Mouse (Mus musculus): ENCODE data around the gene Scarb2. TPM values are rescaled to one million over a fixed set of nuclear protein-coding genes. Genes with fewer than 3 reads are reported as not detected.

Gene Scarb2
- total and polyA plus RNA-seq, 3 experiments = 38.5 to 85.9 (median 76.7) TPM

DNA sequence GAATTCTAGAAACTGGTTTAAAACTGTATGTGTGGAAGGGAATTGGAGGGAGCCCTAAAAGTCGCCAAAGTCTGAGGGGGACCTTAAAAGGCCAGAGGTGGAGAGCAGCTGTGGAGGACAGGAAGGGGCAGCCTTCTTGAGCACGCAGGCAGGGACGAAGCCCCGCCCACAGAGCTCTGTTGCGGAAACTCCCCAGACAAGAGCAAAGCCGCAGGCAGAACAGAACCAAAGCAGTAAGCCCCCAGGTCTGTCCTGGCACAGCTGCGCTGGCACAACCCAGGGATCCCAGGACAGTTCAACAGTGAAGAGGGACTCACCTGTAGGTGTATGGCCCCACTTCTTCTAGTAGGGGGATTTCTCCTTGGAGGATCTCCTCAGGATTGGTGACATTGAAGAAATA is 21.8 kb downstream of the Scarb2 start:
- TF ChIP-seq CTCF (IDR thresholded peaks at IDR 0.05) (no peak), EP300 (IDR thresholded peaks at IDR 0.05; ENCODE audit: insufficient read depth, low read depth, low read length) (no peak), POLR2A (IDR thresholded peaks at IDR 0.05; ENCODE audit: insufficient read depth, low read depth, low read length) (no peak)
- DNase-seq = no peak

DNA sequence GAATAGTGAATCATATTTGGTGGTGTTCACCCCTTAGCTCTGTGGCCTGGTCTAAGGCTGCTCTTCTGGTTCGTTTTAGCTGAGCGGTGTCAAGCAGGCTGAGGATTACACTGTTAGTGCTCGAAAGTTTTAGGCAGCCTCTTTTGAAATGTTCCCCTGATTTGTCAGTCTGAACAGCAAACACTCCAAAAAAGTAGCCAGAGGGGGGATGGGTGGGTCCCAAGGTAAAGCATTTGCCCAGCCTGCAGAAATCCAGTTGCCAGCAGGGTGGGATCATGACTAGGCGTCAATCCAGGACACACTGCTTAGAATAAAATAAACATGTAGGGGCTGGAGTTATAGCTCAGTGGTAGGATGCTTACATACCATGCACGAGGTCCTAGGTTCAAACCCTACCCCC is 33.8 kb downstream of the Scarb2 start:
- peaks cover 5% of the 10 kb centered on the region for H3K4me1 ChIP-seq (ENCODE audit: control insufficient read depth, insufficient read depth, low read length)
- no peak overlapping the region for H3K27ac ChIP-seq
- H3K9ac ChIP-seq (ENCODE audit: low read depth, low read length) = no peak overlapping the region
- no peak for DNase-seq
- peaks cover 2% of the 10 kb centered on the region; the same call in 1 of the 2 replicates for H3K79me2 ChIP-seq (replicated peaks; ENCODE audit: control insufficient read depth, insufficient read depth, low read length)
- WGBS = 86% methylated on average over 5 of the region's 5 CpGs
- H3K27me3 ChIP-seq (ENCODE audit: control insufficient read depth, insufficient read depth, low read length) = no peaks in the 10 kb centered on the region
- TF ChIP-seq CTCF (IDR thresholded peaks at IDR 0.05) (no peak), EP300 (IDR thresholded peaks at IDR 0.05; ENCODE audit: insufficient read depth, low read depth, low read length) (no peak), POLR2A (IDR thresholded peaks at IDR 0.05; ENCODE audit: insufficient read depth, low read depth, low read length) (no peak)
- 0 out of 2 replicates have a peak, but pooled peaks cover 2% of the 10 kb centered on the region for H3K36me3 ChIP-seq (ENCODE audit: control insufficient read depth, insufficient read depth, low read length)
- intact Hi-C loops (cut with DNase I) = no loop called here
- H3K4me3 ChIP-seq = no peak overlapping the region

More for the DNA sequence above, 21.8 kb downstream of the Scarb2 start:
- H3K9ac ChIP-seq (ENCODE audit: low read depth, low read length) = no peak overlapping the region
- H3K79me2 ChIP-seq (replicated peaks; ENCODE audit: control insufficient read depth, insufficient read depth, low read length) = peaks cover 6% of the 10 kb centered on the region
- no peak overlapping the region for H3K27ac ChIP-seq
- intact Hi-C loops (cut with DNase I) = loop anchor here (2.0 kb wide), 1 partner anchor 16 kb away; no protein-coding TSS in a partner anchor
- 58% methylated on average over 7 of the region's 7 CpGs for WGBS
- peaks cover 8% of the 10 kb centered on the region for H3K4me1 ChIP-seq (ENCODE audit: control insufficient read depth, insufficient read depth, low read length)
- peaks cover 7% of the 10 kb centered on the region for H3K36me3 ChIP-seq (ENCODE audit: control insufficient read depth, insufficient read depth, low read length)
- no peak overlapping the region for H3K4me3 ChIP-seq
- no peaks in the 10 kb centered on the region for H3K27me3 ChIP-seq (ENCODE audit: control insufficient read depth, insufficient read depth, low read length)

DNA sequence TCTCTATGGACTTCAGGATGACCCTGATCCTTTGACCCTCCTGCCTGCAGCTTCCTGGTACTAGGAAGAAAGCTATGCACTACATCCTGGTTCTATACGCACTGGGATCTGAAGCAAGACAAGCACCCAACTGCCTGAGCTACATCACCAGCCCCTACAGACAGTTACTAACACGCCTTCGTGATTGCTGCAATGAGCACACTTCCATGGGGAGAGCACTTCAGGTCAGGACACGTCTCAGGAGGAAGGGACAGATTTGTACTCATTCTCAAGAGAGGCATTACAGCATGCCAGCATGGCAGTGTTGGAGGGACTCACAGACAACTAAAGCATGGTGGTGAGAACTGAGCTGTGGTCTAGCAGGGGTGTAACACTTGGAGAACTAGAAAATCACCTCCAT is 35.1 kb downstream of the Scarb2 start:
- no peak overlapping the region for H3K27ac ChIP-seq
- TF ChIP-seq POLR2A (IDR thresholded peaks at IDR 0.05; ENCODE audit: insufficient read depth, low read depth, low read length) (no peak), EP300 (IDR thresholded peaks at IDR 0.05; ENCODE audit: insufficient read depth, low read depth, low read length) (no peak)
- H3K79me2 ChIP-seq (replicated peaks; ENCODE audit: control insufficient read depth, insufficient read depth, low read length) = peaks cover 2% of the 10 kb centered on the region; the same call in 1 of the 2 replicates
- H3K9ac ChIP-seq (ENCODE audit: low read depth, low read length) = no peak overlapping the region
- 0 out of 2 replicates have a peak, but pooled peaks cover 2% of the 10 kb centered on the region for H3K36me3 ChIP-seq (ENCODE audit: control insufficient read depth, insufficient read depth, low read length)
- H3K4me3 ChIP-seq = no peak overlapping the region
- no peak for DNase-seq
- H3K27me3 ChIP-seq (ENCODE audit: control insufficient read depth, insufficient read depth, low read length) = no peaks in the 10 kb centered on the region
- intact Hi-C loops (cut with DNase I) = no loop called here
- 83% methylated on average over 4 of the region's 4 CpGs for WGBS
- peaks cover 10% of the 10 kb centered on the region for H3K4me1 ChIP-seq (ENCODE audit: control insufficient read depth, insufficient read depth, low read length)

DNA sequence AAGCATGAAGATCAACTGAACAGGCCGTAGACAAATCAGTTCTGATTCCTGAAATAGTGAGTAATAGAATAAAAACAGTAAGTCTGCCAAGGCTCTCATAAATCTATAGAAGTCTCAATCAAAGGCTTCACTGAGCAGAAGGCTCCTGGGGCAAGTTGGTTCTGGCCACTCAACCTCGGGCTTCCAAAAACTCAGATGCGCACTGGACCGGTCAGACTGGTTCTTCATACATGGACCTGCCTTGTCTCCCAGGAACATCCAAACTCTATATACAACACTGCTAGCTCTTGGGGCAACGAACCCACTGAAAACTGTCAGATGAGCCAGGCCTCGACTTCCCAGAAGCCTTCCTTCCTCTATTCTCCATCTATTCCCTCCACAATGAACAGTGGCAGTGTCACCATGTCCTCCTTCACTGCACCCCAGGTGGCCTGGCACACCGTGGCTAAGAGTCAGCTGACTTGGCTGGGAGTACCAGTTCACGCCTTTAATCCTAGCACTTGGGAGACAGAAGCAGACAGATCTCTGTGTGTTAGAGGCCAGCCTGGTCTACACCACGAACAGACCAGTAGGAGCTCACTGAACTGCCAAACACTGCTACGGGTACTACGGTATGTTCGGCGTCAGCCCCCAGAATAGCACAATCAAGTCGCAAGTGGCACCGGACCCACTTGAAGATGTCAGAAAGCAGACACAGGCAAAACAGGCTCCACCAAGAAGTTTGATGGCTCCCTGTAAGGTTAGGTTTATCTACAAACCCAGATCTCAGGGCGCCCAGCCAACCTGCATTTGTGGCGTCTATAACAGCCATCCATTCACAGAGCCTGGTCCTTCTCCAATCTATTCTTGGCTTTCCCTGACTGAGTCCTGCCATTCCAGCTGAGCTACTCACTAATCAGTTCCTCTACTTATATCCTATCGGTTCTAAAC is 37.2 kb downstream of the Scarb2 start:
- Histone ChIP-seq H3K27ac (no peak overlapping the region), H3K36me3 (ENCODE audit: control insufficient read depth, insufficient read depth, low read length) (peaks cover 6% of the 10 kb centered on the region), H3K9ac (ENCODE audit: low read depth, low read length) (no peak overlapping the region), H3K79me2 (replicated peaks; ENCODE audit: control insufficient read depth, insufficient read depth, low read length) (peaks cover 3% of the 10 kb centered on the region; the same call in 1 of the 2 replicates), H3K4me1 (ENCODE audit: control insufficient read depth, insufficient read depth, low read length) (peaks cover 13% of the 10 kb centered on the region), H3K4me3 (no peak overlapping the region), H3K27me3 (ENCODE audit: control insufficient read depth, insufficient read depth, low read length) (no peaks in the 10 kb centered on the region)
- 71% methylated on average over 18 of the region's 18 CpGs for WGBS
- intact Hi-C loops (cut with DNase I) = loop anchor here (2.0 kb wide), 1 partner anchor 15 kb away; no protein-coding TSS in a partner anchor
- DNase-seq = no peak
- TF ChIP-seq EP300 (IDR thresholded peaks at IDR 0.05; ENCODE audit: insufficient read depth, low read depth, low read length) = no peak
- no peak for TF ChIP-seq POLR2A (IDR thresholded peaks at IDR 0.05; ENCODE audit: insufficient read depth, low read depth, low read length)
- no peak for TF ChIP-seq CTCF (IDR thresholded peaks at IDR 0.05)

DNA sequence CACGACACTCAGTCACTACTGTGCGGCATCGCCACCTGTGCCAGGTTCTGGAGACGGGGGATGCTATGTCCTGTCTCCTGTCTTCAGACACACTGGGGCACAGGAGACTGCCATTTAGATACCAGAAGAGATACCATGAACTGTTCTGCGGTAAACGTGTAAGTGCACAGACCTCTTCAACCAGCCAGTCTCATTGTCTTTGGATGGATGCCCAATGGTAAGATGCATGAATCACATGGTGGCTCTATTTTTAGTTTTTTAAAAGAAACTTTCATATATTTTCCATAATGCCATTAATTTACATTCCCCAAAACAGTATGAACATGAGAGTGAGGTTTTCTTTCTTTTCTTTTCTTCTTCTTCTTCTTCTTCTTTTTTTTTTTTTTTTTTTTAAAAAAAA is 38.4 kb downstream of the Scarb2 start:
- no peak overlapping the region for H3K4me3 ChIP-seq
- intact Hi-C loops (cut with DNase I) = loop anchor here (2.0 kb wide), 1 partner anchor 17 kb away; no protein-coding TSS in a partner anchor
- peaks cover 3% of the 10 kb centered on the region; the same call in 1 of the 2 replicates for H3K79me2 ChIP-seq (replicated peaks; ENCODE audit: control insufficient read depth, insufficient read depth, low read length)
- no peak overlapping the region for H3K27ac ChIP-seq
- peaks cover 6% of the 10 kb centered on the region for H3K36me3 ChIP-seq (ENCODE audit: control insufficient read depth, insufficient read depth, low read length)
- TF ChIP-seq POLR2A (IDR thresholded peaks at IDR 0.05; ENCODE audit: insufficient read depth, low read depth, low read length) (no peak), CTCF (IDR thresholded peaks at IDR 0.05) (no peak), EP300 (IDR thresholded peaks at IDR 0.05; ENCODE audit: insufficient read depth, low read depth, low read length) (no peak)
- H3K9ac ChIP-seq (ENCODE audit: low read depth, low read length) = no peak overlapping the region
- WGBS = 66% methylated on average over 6 of the region's 6 CpGs
- peaks cover 13% of the 10 kb centered on the region for H3K4me1 ChIP-seq (ENCODE audit: control insufficient read depth, insufficient read depth, low read length)
- H3K27me3 ChIP-seq (ENCODE audit: control insufficient read depth, insufficient read depth, low read length) = no peaks in the 10 kb centered on the region
- no peak for DNase-seq
